Mouse (Mus musculus): Measurements from ENCODE around the gene Aym1.
A peak's percentile ranks its signal among the peaks of the same experiment; 100 is the strongest.
"Not testable (repeated sequence)": the region's sequence is repeated elsewhere in the genome, so short reads cannot be mapped to it uniquely, and the experiment has no call there.

Gene Aym1

GRCm38 (mm10) chr5:113354311-113354710 is 2.8 kb upstream of the Aym1 start:
- DNase-seq (ENCODE audit: low spot score in 2 of 2): no peak

DNA sequence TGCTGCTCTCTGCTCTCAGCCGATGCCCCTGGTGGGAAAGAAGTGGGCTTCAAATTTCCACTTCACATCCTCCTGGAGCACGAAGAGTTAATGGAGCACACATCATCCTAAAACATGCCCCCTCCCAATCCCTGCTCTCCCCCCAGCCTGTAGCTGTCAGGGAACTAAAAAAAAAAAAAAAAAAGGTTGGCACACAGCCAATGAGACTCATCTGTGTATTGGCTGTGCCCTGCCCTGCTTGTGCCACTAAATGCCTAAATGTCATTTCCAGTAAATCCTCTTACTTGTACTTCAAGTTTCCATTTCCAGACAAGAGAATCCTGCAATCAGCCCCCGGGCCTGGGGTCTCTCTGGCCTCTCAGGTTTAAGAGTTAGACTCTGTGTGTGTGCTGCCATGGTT is 562 bp downstream of the Aym1 start:
- no peak for DNase-seq (ENCODE audit: low spot score in 2 of 2)

DNA sequence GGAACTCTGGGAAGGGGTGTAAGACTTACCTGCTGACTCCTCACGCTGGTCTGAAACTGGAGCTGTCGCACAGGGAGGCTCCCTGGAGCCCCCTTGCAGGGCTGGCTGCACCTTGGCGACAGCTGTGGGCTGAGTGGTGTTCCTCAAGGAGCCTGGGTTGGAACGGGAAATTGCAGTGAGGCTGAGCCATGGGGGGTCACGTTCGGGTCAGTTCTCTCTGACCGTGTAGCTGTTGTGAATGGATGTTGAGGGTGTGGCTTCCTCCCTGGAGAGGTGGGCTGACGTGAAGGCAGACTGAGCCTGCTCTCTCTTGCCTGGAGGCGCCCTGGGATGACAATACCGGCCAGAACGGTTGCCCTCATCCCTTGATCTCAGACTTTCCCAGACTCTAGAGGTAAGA is 1.7 kb downstream of the Aym1 start:
- no peak for DNase-seq (ENCODE audit: low spot score in 2 of 2)

- no peak for DNase-seq (ENCODE audit: low spot score in 2 of 2)
These were observed 4.2 kb downstream of the Aym1 start for GRCm38 (mm10) chr5:113361283-113361682.

DNA sequence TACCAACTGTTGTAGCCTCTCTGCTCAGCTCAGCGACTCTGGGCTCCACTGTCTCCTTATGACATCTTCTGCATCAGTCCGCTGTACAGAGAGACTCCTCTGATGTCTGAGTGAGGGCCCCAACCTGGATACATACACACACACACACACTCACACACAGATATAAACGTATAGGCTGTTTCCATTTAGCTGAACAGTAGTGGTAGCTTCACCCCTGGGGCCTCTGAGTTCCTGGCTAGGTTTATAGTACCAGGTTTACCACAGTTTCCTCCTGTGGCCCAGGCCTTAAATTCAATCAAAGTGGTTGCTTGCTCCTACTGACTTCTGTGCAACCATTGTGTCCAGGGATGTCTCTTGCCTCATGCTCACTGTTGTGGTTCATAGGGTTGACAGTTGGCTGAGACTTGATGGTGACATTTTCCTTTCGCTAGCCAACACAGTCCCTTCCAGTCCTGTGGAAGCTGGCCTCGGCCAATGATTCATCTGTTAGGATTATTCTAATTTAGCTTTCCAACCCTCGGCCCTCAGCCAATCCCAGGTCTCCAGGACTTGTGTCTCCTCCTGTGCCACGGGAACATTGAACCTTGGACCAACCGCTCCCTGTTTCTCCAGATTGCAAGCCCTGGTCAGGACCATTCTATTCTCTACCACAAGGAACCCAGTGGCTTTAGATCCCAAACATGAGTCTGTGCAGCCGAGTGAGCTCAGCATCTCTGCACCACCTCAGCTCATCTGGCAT is 5.3 kb downstream of the Aym1 start:
- DNase-seq (ENCODE audit: low spot score in 2 of 2): no peak

GRCm38 (mm10) chr5:113363177-113363576 is 6.1 kb downstream of the Aym1 start:
- no peak for DNase-seq (ENCODE audit: low spot score in 2 of 2)

GRCm38 (mm10) chr5:113365921-113366320 is 8.8 kb downstream of the Aym1 start:
- DNase-seq (ENCODE audit: low spot score in 2 of 2): peak in 1 of 2 experiments; percentile 71

DNA sequence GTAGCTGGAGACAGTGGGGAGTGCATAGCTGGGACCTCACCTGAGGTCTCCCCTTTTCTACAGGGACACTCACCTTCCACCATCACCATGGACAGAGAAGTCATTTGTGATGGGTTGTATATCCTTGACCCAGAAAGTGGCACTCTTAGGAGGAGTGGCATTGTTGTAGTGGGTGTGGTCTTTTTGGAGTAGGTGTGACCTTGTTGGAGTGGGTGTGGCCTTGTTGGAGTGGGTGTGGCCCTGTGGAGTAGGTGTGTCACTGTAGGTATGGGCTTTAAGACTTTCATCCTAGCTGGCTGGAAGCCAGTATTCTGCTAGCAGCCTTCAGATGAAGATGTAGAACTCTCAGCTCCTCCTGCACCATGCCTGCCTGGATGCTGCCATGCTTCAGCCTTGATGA is 10.6 kb downstream of the Aym1 start:
- not testable (repeated sequence) for DNase-seq (ENCODE audit: low spot score in 2 of 2)

GRCm38 (mm10) chr5:113369262-113369868 is 12.3 kb downstream of the Aym1 start:
- DNase-seq (ENCODE audit: low spot score in 2 of 2): no peak

GRCm38 (mm10) chr5:113372449-113372848 is 15.4 kb downstream of the Aym1 start:
- no peak for DNase-seq (ENCODE audit: low spot score in 2 of 2)

- DNase-seq (ENCODE audit: low spot score in 2 of 2): no peak
These were observed 16.2 kb downstream of the Aym1 start for GRCm38 (mm10) chr5:113372995-113373950.

- no peak for DNase-seq (ENCODE audit: low spot score in 2 of 2)
These were observed 17.2 kb downstream of the Aym1 start for GRCm38 (mm10) chr5:113374290-113374689.

DNA sequence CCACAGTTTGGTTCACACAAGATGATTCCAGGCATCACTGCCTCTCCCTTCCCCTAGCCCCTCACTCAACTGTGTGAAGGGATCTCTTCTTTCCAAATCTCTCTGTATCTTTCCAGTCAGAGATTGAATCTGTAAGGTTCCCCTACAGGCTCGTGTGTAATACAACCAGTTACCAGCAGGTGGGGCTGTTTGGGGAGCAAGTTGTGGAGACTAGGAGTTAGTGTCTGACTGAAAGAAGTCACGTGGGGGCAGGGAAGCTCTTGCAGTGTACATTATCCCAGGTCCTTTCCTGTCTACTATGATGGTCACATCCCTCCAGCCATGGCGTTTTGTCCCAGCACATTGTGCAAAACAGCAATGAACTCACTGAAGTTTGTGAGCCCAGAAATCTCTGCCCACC is 18.7 kb downstream of the Aym1 start:
- peak; percentile 22 to 71 for DNase-seq (ENCODE audit: low spot score in 2 of 2)

DNA sequence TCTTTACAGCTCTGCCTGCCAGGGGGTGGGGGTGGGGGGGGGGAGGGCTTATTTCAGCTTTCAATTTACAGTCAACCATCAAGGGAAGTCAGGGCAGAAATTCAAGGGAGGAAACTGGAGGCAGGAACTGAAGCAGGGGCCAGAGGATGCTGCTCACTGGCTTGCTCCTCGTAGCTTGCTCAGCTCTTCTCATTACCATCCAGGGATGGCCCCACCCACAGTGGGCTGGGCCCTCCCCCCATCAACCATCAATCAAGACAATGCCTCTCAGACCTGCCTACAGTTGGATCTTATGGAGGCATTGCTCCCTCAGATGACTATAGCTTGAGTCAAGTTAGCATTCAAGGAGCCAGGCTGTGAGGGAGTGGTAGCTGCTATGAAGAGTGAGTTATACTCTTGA is 19.2 kb downstream of the Aym1 start:
- DNase-seq (ENCODE audit: low spot score in 2 of 2): no peak

DNA sequence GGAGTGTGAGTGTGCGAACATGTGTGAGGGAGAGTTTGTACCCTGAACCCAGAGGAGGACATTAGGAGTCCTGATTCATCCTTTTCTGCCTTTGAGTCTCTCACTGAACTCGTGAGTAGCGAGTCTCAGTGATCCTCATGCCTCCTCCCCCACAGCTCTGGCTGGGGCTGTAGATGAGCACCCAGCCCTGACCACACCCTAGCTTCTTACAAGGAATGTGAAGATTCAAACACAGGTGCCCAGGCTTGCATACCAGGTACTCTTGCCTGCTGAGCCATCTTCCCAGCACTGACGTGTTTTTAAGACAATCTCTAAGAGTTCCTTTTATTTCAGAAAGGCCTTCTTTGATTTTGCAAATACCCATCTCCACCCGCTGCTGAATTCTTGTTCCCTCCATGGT is 22.3 kb downstream of the Aym1 start:
- no peak for DNase-seq (ENCODE audit: low spot score in 2 of 2)

DNA sequence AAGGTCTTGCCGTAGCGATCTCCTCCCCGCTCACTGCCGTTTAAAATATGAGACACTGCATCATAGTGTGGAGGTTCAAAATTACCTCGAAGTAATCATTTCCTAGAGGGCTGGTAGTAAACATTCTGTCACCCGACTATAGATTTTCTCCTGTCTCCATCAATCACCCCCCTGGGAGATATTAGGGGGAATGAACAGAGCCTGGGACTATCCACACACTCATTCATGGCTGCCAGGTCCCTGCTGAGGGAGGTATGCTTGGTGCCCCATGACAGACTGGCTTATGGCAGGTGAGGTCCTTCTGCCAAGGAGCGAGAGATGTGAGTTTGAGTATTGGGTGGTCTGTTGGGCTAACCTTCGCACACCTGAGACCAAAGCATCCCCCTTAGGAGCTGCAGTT is 23.5 kb downstream of the Aym1 start:
- DNase-seq (ENCODE audit: low spot score in 2 of 2): no peak

- DNase-seq (ENCODE audit: low spot score in 2 of 2): no peak
These were observed 25.5 kb downstream of the Aym1 start for GRCm38 (mm10) chr5:113382580-113382979.

- no peak for DNase-seq (ENCODE audit: low spot score in 2 of 2)
These were observed 36.7 kb downstream of the Aym1 start for GRCm38 (mm10) chr5:113393766-113394165.

GRCm38 (mm10) chr5:113396286-113396934 is 39.3 kb downstream of the Aym1 start:
- DNase-seq (ENCODE audit: low spot score in 2 of 2): no peak

DNA sequence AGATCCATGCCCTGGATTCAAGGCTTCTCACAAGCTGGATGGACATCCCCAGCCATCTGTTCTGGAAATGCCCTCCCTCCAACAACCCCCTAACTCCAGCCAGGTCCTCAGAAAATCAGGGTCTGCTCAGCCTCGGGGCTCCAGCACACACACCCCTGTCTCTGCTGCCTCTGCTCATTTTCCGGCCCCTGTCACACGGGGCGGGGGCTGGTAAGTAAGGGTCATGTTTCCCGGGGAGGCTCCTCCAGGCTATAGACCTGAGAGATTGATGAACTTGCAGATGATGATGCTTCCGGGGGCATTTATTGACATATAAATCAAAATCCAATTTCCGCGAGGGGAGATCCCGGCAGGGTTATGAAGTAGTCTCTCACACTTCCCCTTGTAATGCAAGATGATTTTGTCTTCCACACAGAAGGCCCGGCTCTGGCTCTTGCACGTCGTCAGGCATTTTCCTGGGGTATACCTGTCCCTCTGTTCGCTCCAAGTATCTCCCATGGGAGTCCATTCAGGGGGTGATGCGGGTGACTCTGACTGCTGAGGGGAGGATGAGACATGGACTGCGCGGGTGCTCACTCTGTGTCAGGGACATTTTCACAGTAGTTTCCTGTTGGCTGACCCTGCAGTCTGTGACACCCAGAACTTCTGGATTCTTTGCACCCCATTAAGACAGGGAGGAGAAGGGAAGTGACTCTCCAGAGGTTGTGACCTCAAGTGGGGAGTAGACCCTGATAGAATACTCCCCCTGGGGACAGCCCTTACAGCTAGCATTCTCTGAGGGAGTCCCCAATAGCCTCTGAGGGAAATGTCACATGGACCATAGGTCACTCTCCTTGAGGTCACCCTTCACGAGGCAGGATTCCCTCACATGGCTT is 40.6 kb downstream of the Aym1 start:
- no peak for DNase-seq (ENCODE audit: low spot score in 2 of 2)

DNA sequence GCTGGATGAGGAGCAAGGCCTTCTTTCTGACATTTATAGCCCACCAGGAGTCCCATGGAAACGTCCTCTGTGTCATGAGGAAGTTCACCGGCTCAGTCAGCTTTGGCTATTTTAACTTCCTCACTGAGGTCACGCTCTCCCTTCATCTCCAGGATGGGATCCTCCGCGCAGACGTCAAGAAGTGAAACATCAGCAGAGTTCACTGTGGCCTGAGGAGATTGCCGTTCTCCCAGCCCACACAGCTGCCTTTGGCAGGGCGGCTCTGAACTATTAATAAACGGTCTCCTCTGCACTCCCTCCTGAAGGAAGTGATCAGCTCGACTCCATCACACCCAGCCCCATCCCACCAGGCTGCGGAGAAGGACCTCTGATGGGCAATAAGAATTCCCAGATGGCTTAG is 45.6 kb downstream of the Aym1 start:
- no peak for DNase-seq (ENCODE audit: low spot score in 2 of 2)

All from spleen, postnatal 4 days (tissue).